Mouse (Mus musculus) frontal cortex, postnatal 25 days (tissue): ENCODE results near the gene Zfp428.
"Not testable (repeated sequence)": the region's sequence is repeated elsewhere in the genome, so short reads cannot be mapped to it uniquely, and the experiment has no call there.

Experiments used
- DNase-seq, 2 experiments: peaks; one replicate each; pipeline ENCODE4 v3.0.0; 2022; ENCODE audit warnings: low spot score in 2 of 2

Gene Zfp428

DNA sequence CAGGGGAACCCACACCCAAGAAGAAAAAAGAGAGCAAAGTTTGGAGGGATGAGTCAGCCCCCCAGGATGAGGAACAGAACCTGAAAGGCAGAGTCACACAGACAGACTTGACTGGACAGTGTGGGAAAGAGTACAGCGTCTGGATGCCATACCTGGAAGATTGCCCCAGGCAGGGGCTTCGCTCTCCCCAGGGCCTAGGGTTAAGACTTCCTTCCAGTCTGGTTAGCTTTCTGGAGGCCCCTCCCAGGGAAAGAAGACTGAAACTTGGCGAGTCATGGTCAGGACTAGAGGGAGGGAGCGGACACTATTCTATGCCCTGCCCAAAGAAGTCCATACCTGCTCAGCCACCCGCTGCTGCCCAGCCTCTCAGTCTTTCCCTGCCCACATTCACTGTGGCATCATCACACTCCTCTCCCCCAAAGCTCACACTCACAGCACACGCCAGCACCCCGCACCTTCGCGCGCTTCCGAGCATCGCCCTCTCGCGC, 25.8 kb upstream of the Zfp428 start:
- no peak for DNase-seq

DNA sequence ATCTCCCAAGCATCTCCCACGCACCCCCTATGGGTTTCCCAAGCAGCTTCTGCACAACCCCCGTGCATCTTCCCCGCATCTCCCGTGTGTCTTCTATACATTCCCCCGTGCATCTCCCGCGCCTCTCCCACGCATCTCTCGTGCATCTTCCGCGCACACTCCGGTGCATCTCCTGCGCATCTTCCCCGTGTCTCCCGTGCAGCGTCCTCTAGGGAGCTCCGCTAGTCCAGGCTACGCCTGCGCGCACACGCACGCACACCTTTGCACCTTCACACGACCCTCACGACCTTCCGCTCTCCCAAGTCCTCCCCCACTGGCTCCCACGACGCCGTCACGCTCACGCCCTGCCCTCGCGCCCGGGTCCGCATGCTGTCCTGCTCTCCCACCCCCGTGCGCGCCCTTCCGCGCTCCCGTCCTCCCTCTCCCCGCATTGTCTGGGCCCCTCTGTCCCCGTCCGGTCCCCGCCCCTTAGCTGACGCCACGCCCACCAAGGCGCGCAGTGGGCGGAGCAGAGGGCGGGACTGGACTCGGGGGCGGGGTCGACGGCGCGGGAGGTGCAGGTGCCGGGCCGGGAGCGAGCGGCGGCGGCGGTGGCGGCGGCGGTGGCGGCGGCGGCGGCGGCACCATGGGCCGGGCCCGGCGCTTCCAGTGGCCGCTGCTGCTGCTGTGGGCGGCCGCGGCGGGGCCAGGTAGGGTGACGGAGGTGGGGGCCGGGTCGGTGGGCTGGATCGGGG, 25.2 kb upstream of the Zfp428 start, which contains the start of gene Cadm4:
Cadm4 (plus strand) TSS at position 550 of the 734 bp plus-strand sequence.
- peak; percentile 66 to 79 for DNase-seq

DNA sequence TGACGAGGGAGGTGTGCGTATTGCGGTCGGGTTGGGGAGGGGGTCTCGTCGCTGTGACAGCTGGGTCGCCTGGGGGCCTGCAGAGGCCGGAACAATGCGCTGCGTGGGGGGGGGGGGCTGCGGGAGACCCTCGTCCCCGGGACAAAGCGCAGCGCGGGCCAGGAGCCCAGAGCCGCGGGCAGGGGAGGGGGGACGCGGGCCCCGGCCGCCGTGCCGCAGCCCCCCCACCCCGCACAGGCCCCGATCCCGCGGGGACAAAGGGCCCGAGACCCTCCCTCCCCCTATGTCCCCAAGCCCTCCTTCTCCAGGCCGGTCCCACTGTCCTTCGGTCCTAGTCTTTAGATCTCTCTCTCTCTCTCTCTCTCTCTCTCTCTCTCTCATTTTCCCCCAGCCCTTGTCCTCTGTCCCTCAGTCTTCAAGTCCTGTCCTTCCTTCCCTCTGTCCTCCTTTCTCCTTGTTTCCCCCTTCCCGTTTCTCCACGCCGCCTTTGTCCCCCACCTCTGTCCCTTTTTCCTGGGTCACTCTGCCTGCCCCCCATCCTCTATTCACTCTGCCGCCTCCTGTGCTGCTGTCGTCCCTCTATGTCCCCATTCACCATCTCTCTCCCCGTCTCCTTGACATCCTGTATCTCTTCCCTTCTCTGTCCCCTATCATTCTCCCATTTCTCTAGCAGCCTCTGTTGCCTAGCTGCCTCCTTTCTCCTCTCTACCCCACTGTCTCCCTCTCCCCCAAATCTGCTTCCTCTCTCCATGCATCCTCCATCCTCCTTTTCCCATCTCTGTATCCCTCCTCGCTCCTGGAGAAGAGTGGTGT, 24.4 kb upstream of the Zfp428 start:
- no peak for DNase-seq

DNA sequence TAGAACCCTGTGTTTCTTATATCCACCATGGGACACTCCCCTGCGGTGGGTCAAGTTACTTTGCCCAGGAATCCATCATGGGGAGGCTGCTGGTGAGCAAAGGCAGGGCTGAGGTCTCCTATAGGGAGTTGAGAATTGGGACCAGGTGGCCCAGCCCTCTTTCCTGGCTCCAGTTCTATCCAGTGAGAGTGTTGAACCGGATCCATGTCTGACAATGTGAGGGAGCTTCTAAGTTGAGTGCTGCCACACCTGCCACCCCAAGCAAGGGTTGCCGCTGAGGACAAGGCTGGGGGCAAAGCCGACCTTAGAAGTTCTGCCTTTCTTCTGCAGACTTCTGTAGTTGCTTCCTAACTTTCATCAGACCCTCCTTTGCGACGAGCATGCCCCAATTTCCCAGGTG, 23.5 kb upstream of the Zfp428 start:
- DNase-seq = not testable (repeated sequence)

DNA sequence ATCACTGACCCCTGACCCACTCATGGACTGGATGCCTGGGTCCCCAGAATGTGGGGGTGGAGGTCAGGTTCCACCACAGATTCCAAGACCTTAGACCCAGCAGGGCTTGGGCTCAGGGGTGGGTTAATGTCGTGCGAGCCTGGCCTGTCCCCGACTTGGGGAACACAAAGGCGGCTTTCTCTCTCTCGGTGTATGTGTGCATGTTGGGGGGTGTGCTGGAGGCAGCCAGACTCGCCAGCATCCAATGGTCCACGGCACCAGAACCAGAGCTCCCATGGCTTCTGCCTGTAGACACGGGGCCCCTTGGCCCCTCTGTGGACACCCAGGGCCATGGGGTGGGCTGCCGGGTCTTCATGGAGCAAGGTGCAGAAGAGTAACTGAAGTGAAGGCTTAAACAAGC, 21.3 kb upstream of the Zfp428 start:
- no peak for DNase-seq

DNA sequence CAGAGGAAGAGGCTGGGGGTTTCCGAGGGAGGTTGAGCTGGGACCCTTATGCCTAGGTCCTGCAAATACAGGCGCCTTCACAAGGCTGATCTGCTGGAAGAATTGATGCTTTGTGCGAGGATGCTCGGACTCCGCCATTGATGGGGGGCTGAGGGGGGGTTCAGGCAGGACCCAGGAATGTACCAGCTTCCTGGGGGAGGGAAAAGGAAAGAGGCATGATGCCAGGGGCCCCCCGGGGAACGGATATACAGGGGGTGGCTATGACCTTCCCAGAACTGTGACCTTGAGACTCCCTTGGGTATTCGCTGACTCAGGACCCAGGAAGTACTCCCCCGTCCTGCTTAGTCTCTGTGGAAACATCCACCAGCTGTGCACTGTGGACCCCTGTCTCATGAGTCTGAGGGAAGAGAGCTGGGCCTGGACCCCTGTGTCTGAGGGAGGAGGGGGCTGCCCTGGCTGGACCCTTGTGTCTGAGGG, 20.1 kb upstream of the Zfp428 start:
- DNase-seq = no peak

DNA sequence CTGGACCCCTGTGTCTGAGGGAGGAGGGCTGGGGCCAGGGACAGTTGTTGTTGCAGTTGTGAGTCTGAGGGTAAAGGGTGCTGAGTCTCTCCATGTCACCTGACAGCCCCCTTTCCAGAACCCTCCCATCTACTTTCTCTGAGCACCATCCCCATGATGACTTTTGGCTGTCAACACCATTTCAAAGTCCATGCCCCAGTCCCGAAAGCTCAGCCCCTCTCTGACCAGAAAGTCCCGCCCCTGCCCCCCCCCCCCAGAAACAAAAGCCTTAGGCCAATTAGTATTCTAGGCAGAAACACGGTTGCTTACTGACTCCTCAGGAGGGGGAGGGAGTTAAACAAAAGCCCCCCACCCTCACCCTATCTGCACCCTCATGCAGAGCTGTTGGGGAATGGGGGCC, 19.4 kb upstream of the Zfp428 start:
- no peak for DNase-seq

DNA sequence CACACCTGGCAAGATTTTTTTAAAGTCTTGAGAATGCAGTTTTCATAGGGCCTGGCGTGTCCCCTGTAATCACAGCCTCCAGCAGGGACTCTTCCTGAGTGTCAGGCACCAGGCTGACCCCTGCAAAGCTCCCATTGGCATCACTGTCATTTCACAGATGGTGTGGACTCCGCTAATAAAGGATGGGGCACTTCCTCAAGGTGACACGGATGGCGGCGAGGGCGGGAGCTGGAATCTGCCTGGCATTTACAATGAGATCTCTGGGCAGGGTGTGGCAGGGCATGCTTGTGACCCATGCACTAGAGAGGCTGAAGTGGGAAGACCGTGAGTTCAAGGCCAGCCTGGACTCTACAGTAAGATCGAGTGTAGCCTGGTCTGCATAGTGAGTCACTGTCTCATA, 18.5 kb upstream of the Zfp428 start:
- DNase-seq = no peak

DNA sequence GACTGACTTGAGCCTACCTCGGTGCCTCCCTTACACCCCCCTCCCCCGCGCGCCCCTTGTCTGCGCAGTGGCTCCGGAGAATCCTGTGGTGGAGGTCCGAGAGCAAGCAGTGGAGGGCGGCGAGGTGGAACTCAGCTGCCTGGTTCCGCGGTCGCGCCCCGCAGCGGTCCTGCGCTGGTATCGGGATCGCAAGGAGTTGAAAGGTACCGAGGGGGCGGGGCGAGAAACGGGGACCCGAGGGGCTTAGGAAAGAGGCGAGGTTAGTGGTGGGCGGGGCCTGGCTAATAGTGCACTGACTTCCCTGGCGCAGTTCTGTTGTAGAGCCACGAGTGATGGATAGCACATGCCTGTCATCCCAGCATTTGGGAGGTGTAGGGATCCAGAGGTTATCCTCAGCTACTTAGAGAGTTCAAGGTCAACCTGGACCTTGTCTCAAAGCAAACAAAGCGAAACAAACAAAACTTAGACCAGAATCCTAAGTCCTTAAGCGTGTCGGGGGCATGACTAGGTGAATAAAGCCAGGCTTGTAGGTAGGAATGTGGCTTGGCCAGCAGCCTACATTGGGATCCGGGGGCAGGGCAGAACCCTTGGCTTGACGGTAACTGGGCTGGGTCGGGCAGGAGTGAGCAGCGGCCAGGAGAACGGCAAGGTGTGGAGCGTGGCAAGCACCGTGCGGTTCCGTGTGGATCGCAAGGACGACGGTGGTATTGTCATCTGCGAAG, 6.8 kb upstream of the Zfp428 start:
- no peak for DNase-seq

DNA sequence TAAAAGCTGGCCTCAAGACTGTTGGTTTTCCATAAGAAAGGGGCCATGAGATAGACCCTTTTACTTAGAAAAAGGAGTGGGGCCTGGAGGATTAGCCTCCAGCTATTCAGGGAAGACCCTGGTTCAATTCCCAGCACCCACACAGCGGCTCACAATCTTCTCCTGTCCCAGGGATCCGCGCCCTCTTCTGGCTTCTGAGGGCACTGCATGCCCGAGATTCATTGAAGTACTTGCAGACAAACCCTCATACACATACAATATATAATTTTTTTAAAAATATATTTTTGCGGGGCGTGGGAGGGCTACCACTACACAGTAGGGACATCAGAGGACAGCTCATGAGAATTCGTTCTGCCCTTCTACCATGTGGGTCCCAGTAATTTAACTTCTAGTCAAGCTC, 5.9 kb upstream of the Zfp428 start:
- no peak for DNase-seq

DNA sequence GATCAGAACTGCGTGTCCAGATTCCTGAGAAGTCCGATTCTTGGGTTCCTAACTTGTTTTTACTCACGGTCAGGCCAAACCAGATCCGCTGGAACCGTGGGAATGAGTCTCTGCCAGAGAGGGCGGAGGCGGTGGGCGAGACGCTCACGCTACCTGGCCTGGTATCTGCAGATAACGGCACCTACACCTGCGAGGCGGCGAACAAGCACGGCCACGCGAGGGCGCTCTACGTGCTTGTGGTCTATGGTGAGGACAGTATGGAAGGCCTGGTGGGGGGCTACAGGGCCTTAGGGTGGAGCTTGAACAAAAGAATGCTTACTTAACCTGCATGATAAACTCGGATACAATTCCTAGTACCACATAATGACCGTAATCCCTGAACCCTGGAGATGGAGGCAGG, 5.3 kb upstream of the Zfp428 start:
- no peak for DNase-seq

DNA sequence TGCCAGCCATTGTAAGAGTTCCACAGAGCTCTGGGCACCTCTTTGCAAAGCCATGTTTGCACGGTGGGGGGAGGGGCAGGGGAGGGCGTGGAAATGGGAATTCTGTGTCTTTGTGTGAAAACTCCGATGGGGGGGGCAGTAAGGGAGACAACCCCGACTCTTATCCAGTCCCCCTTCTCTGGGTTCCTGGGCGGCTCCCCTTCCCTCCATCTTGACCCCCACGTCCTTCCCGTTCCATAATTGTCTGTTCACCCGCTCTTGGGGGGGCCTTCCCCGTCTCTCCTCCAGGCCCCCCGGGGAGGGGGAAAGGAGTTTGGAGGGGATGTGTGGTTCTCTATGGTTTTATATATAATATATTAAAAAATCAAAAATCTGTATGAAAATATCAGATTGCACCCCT, 2.8 kb upstream of the Zfp428 start:
- no peak for DNase-seq

DNA sequence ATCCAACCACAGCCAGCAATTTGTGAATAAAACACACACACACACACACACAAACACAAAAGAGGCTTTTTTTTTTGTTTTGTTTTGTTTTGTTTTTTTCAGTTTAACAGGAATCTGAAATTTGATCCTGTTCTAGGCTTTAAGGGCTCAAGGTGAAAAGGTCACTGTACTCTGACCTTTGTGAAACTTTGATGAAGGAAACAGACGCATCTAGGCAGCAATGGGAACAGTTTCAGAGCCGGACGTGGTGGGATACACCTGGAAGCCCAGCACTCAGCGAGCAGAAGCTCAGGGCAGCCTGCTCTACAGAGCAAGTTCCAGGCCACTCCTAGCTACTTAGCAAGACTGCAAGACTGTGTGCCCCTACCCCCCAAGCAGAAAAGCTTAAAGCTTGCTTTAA, 1.9 kb upstream of the Zfp428 start:
- no peak for DNase-seq

DNA sequence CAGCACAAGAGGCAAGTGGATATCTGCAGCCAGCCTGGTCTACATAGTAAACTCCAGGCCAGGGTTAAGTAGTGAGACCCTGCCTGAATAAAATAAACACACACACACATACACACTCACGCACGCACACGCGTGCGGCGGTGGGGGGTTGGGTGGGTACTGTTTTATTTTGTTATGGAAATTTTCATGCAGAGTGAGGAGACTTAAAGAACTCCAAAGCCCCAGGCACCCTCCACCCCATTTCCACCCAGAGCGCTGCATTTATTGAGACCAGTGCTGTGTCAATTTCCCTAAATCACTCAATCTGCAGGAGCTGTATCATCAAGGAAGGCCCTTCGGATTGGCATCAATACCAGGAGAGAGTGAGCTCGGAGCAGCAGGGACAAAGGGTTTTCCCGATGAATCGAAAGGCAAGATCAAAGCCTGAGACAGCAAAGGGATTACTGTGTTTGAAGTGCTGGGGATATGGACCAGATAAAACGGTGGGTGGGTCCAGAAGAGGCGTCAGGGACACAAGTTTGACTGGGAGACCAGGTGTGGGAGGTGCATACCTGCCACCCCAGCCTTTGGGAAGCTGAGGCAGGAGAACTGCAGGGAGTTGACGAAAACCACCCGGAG, 1.2 kb upstream of the Zfp428 start:
- DNase-seq = no peak

DNA sequence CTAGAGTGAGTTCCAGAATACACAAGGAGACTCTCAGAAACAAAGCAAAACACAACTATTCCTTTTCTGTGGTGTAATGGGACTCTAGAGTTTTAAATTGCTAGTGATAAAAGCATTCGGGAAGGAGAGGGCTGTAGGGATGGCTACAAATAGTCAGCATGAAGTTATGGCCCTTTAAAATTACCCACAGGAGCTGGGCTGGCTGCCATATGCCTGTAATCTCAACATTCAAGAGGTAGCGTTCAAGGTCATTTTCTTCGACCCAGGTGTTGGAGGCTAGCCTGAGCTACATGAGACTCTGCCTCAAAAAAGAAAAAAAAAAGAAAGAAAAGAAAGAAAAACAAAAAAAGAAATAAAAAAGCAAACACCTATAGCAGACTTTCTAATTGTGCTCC, 744 bp upstream of the Zfp428 start:
- no peak for DNase-seq

DNA sequence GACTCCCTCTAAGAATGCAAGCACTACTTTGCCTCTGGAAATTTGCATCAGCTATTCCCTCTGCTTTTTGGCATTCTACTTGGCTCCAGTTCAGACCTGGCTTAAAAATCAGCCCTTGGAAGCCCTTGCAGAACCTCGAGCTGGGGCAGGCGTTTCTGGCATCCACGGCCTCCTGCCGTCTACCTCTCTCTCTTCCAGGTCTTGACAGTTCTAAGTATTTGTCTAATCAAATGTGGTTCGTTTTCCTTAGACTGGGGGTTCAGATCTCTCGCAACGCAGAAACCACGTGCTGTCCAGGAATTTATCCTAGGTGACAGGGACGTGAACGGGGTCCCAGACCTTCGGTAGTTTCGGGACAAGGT, 349 bp upstream of the Zfp428 start:
- no peak for DNase-seq

DNA sequence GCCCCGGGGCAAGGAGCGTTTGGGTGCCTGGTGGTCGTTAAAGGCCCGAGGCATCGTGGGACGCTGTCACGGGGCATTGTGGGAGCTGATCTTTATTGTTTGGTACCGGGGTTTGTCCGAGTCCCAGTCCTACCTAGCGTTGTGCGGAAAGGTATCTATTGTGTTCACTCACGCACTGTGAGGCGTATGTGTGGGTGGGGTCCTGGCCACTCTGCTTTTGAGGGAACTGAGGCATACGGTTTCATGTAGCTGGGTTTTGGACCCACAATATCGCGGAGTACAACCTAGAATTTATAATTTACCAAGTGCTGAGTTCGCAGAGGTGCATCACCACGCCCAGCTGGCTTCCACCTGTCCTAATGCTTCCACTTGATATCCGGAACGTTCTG, 914 bp downstream of the Zfp428 start:
- DNase-seq = peak in 1 of 2 experiments; percentile 31

DNA sequence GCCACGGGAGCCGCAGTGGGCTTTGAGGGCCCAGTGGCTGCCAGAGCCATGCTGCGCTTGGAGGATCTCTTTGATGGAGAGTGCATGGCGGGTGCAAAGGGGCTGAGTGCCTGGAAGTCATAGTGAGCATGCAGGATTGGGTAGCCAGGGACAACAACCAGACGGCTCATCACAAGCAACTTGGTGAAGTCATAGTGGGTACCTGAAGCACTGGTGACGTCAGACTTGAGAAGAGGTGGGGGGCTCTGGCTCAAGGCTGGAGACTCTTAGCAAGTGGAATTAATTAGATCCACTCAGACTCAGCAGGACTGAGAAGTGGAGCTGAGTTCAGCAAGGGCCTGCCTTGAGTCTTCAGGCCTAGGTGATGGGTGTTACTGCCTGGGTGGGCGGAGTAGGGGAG, 5.5 kb downstream of the Zfp428 start, which contains the start of gene AC161166.1:
AC161166.1 (minus strand) TSS at position 101 of the 400 bp plus-strand sequence.
- DNase-seq = no peak

DNA sequence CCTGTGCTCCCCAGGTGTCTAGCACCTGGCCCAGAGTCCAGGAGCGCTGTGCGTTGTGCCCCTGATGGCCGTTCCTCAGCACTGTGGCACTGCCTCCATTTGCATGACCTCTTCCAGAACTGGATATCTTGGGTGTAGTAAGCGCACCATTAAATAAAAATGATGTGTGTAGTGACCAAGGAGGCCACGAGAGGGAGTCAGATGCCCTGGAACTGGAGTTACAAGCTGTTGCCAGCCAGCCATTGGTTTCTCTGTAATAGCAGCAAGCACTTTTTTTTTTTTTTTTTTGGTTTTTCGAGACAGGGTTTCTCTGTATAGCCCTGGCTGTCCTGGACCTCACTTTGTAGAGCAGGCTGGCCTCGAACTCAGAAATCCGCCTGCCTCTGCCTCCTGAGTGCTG, 9.5 kb downstream of the Zfp428 start:
- not testable (repeated sequence) for DNase-seq

DNA sequence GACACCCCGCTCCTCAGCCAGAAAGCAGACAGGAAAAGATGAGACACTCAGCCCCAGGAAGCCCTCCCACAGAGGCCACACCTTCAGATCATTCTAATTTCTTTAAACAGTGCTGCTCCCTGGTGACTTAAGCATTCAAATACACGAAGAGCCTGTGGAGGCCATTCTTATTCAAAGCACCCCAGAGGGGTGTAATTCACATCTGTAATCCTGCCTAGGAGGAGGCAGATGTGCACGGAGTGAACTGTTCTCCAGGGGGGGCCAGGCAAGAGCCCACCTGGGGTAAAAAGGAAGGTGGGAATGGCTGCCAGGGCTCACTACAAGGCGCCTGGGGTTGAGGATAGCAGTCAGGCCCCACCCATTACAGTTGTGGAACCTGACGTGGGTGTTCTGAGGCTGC, 10.3 kb downstream of the Zfp428 start:
- no peak for DNase-seq

DNA sequence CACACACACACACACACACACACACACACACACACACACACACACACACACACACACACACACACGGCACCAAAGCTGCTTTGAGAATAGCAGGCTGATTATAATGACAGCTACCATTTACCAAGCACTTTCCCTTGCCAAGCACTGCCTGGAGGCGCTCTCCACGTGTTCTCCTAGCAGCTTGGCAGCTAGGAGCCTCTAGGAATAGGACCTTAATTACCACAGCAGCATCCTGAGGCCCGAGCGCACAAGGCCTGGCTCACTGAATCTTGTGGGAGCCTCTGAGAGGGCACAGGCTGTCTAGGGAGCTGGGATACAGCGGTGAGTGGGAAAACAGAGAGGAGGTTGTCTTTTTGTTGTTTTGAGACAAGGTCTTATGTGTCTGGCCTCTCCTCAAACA, 10.8 kb downstream of the Zfp428 start:
- no peak for DNase-seq

DNA sequence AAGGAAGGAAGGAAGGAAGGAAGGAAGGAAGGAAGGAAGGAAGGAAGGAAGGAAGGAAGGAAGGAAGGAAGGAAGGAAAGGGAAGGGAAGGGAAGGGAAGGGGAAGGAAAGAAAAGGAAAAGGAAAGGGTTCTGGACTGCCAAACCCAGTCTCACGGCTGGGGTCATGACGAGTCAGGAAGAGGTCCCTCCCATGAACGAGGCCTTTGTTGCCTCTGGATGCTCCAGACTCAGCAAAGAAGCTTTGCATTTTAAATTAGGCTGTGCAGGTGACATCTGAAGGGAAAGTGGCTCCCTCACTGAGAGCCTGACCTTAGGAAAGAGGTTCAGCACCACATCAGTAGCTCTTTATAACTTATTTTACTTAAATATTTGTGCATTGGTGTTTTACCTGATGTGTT, 12.3 kb downstream of the Zfp428 start:
- no peak for DNase-seq
